Mouse (Mus musculus): ENCODE data around the gene Adam19.

The Adam19 gene

DNA sequence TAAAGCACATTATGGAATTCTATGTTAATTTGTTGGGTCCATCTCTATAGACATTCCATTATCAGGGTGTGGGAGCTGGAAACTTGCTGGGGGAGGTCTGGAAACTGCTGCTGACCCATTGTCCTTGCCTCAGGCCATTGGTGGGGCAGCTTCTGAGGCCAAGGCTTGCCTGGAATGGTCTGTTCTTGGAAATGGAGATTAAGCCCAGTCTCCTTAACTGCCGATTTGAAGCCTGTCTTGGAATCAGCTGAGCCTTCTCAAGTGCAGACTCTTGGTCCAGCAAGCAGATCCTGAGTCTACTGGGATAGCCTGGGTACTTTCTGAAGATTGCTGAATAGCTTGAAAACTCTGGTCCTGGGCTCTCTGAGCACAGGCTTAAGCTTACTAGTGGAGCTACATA lies 51.3 kb downstream of the Adam19 start:
- no peak for DNase-seq (ENCODE audit: low read depth)

GRCm38 (mm10) chr11:46109206-46109605 lies 53.4 kb downstream of the Adam19 start:
- no peak for DNase-seq (ENCODE audit: low read depth)

DNA sequence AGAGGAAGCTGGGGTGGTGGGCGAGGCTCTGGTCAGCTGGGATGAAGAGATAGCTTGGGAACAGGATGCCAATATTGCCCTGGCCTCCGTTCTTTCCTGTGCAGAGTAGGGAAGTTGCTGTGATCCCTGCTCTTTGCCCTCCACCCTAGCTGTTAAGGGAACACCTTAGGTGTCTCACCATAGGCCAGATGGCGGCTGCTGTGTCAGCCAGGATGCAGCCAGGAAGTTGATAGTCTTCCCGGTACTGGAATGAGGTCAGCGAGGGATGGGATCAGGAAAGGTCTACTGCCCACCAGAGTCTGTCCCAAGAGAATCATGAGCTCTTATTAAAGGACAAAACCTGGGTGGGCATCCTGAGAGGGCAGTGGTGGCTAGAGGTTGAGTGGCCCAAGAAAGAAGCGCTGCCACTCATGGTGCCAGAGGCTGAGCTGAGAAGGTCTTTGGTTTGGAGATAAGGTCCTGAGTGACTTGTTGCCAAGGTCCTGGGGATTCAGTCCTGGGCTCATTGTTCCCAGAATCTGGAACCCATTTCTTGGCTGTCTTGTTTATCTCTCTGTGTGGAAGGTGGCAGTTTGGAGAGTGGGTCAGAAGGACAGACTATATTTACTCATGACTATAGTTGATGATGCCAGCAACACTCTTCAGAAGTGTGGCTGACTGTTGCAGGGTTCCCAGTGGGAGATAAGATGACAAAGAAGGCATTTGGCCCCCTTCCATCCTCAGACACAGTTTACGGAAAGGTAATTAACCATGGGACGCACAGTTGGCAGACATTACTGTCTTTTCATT lies 54.6 kb downstream of the Adam19 start:
- no peak for DNase-seq (ENCODE audit: low read depth)

GRCm38 (mm10) chr11:46110945-46111287 lies 55.1 kb downstream of the Adam19 start:
- no peak for DNase-seq (ENCODE audit: low read depth)

DNA sequence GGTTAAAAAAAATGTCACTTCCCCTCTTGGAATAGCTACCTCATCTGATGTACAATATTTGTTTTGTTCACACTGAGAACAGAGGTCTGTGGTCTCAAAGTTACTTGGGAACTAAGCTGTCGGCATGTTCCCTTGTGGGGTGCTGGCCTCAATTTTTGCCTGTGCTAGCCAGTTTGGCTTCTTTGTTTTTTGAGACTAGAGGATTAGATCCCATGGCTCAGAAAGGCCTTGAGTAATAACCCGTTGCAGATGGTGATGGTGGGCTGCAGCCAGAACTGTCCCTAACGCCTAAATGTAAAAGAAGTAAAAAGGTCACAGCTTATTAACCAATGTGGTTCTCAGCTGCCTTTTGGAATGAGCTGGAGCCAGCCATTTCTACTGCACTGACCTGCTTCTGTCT lies 57.4 kb downstream of the Adam19 start:
- DNase-seq (ENCODE audit: low read depth), result peak; percentile 49

DNA sequence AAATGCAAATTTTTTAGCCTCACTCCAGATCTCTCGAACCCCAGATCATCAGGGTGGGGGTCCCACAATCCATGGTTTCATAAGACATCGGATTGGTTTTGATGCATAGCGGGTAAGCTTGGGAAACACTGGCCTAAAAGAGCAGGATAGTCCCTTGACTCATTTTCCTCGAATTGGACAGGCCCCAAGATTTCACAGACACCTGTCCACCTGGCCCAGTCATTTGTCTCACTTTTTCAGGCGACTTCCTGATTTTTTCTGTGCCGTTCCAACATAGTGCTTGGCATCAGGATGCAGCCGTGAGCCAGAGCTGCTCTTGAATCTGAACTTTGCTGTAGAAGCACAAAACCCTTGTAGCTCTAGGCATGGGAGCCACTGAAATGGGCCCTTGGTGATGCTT lies 58.4 kb downstream of the Adam19 start:
- DNase-seq (ENCODE audit: low read depth), result no peak

- DNase-seq (ENCODE audit: low read depth), result no peak
Observed at GRCm38 (mm10) chr11:46115011-46115410, 59.2 kb downstream of the Adam19 start.

DNA sequence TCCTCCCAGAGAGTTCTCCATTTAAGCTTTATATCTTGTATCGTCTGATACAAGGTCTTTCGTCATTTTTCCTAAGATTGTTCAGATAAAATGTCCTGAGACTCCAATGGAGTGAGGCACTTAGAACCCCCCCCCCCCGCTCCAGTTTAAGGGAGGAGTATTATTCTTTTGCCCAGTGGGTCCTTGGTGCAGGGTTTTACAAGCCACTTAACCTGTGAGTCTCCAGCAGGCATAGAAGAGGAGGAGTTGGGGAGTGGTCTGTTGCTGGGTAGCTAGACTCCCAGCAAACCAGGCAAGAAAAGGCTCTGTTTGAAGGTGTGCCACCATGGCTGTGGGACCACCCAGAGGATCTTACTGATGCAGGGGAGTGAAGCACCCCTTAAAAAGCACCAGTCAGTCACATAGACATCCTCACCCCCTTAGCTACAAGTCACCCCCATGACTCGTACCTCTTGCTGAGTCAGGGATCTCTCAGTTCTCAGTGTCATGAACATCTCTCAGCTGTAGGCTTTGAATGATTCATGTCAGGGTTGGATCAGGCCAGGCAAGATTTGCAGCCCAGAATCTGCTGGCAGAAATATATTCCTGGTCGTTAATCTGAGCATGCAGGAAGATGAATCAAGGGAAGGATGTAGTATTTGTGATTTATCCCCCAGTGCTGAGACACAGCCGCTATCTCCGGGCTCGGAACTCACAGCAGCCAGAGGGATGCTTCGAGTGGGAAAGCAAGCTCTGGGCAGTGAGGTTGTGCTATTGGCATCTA lies 59.8 kb downstream of the Adam19 start:
- no peak for DNase-seq (ENCODE audit: low read depth)

DNA sequence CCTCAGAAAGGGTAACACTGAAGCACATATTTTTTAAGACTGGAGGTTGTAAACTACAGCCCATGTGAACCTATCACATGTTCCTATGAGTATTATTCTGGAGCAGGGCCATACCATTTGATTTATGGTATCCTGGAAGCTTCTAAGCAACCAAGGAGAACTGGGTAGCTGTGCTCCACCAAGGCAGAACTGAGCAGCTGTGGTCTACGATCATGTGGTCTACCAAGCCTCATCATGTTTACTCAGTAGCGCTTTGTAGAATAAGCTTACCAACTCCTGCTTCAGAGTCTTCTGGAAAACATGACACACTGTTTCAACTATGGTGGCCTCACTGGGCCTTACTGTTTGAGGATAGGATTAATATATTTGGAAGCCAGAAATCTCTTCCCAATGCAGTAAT lies 60.7 kb downstream of the Adam19 start:
- DNase-seq (ENCODE audit: low read depth), result no peak

GRCm38 (mm10) chr11:46119624-46120023 lies 63.8 kb downstream of the Adam19 start:
- no peak for DNase-seq (ENCODE audit: low read depth)

GRCm38 (mm10) chr11:46120084-46120483 lies 64.3 kb downstream of the Adam19 start:
- DNase-seq (ENCODE audit: low read depth), result no peak

GRCm38 (mm10) chr11:46121666-46122065 lies 65.9 kb downstream of the Adam19 start:
- DNase-seq (ENCODE audit: low read depth), result no peak

- DNase-seq (ENCODE audit: low read depth), result no peak
Observed at GRCm38 (mm10) chr11:46122875-46123274, 67.1 kb downstream of the Adam19 start.

GRCm38 (mm10) chr11:46123328-46123866 lies 67.6 kb downstream of the Adam19 start:
- DNase-seq (ENCODE audit: low read depth), result no peak

DNA sequence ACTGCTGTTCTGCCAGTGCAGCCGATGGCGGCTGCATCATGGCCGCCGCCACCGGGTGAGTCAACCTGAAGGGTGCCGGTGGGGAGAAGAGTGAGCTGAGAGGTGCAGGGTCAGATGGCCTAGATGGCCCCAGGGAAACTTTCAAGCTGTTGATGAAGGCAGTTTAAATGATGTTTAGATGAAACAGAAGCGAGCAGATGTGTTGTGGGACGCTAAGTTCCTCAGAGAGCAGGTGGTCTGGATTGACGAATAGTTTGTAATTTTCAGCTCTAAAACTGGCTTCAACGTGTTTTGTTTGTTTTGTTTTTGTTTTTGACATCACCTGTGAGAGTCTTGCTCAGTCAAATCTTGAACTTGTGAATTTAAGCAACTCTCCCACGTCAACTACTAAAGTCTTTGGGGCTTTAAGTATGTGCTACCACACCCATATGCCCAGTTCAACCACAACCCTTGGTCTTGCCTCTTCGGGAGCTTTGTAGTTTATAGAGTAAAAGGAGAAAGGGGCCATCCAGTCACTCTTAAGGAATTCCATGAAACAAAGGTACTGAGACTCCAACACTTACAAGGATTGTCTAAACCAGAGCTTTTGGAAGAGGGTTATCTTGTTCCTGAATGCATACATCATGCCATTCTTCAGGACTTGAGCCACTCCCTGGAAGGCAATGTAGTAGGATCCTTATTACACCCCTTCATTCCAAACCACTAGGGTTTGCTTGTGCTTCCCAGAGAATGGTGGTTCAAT lies 69.5 kb downstream of the Adam19 start:
- no peak for DNase-seq (ENCODE audit: low read depth)

- no peak for DNase-seq (ENCODE audit: low read depth)
Observed at GRCm38 (mm10) chr11:46125835-46126229, 70.0 kb downstream of the Adam19 start.

DNA sequence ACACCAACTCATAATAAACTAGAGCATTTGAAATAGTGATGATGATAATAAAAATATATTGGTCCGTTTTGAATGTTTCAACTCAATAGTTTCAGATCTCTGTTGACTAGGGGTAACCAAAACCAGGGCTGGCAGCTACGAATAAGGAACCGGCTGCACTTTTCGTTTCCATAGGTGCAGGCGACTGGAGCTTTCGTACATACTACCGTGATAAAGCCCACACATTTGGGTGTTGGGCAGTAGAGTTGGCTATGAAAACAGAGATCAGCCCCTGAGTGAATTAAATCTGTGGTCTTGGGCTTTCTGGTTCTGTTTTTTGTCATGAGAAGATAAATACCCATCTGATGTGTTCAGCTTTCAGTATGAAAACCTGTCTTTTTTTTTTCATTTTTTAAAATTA lies 70.5 kb downstream of the Adam19 start:
- no peak for DNase-seq (ENCODE audit: low read depth)

- no peak for DNase-seq (ENCODE audit: low read depth)
Observed at GRCm38 (mm10) chr11:46126827-46127410, 71.1 kb downstream of the Adam19 start.

- no peak for DNase-seq (ENCODE audit: low read depth)
Observed at GRCm38 (mm10) chr11:46127621-46128547, 72.1 kb downstream of the Adam19 start.

GRCm38 (mm10) chr11:46128548-46128945 lies 72.8 kb downstream of the Adam19 start:
- DNase-seq (ENCODE audit: low read depth), result no peak
